Mouse (Mus musculus): Measurements from ENCODE around the gene Alg12. TPM values are rescaled to one million over a fixed set of nuclear protein-coding genes. Genes with fewer than 3 reads are reported as not detected.
"Not testable (repeated sequence)": the region's sequence is repeated elsewhere in the genome, so short reads cannot be mapped to it uniquely, and the experiment has no call there.

Alg12 gene
- total RNA-seq, 4 experiments from 2014 or later = 7.4 to 10.3 (median 9.9) TPM

- peak; percentile 78 for DNase-seq (ENCODE audit: low spot score)
These were observed 12.4 kb upstream of the Alg12 start for GRCm38 (mm10) chr15:88831482-88831881.

DNA sequence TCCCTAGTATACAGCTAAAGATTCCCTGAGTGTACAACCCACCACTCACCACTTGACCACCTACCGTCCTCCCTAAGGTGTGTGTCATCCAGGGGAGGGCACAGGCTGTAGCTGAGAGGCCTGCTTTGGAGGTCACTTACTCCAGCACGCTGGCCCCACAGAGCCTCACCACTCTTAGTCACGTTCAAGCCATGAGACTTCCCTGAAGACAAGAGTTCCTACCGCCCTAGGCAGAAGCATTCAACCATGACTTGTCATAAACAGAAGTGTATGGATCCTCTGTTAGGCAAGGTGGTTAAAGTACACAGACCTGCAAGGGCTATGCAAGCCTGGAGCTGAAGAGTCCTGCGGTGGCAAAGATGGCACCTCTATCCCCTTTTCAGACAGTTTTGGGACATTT lies 11.6 kb upstream of the Alg12 start:
- DNase-seq (ENCODE audit: low spot score) = no peak

DNA sequence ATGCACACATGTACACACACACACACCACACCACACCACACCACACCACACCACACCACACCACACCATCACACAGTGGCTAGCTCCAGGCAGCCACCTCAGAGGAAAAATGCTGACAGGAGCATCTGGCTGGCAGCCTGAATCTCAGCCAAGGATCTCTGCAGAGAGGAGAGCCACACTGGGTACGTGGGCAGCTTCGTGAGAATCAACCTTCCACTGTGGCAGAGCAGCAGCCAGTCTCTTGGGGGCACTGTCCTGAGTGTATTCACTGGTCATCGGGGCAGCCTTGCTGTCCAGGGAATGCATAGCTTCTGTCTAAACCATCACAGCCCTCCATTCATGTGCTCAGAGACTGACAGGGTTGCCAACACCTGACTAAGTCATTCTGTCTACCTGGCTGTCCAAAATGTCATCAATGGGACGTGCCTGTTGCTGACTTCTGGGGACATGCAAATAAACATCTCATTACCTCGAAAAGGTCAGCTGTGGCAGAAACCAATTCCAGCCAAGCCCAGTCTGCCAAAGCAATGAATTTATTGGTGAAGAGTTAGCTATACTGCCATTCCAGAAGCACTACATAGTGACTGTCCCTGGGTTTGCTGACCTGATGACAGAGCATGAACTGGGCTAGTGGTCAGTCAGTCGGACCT lies 10.8 kb upstream of the Alg12 start:
- DNase-seq (ENCODE audit: low spot score) = no peak

DNA sequence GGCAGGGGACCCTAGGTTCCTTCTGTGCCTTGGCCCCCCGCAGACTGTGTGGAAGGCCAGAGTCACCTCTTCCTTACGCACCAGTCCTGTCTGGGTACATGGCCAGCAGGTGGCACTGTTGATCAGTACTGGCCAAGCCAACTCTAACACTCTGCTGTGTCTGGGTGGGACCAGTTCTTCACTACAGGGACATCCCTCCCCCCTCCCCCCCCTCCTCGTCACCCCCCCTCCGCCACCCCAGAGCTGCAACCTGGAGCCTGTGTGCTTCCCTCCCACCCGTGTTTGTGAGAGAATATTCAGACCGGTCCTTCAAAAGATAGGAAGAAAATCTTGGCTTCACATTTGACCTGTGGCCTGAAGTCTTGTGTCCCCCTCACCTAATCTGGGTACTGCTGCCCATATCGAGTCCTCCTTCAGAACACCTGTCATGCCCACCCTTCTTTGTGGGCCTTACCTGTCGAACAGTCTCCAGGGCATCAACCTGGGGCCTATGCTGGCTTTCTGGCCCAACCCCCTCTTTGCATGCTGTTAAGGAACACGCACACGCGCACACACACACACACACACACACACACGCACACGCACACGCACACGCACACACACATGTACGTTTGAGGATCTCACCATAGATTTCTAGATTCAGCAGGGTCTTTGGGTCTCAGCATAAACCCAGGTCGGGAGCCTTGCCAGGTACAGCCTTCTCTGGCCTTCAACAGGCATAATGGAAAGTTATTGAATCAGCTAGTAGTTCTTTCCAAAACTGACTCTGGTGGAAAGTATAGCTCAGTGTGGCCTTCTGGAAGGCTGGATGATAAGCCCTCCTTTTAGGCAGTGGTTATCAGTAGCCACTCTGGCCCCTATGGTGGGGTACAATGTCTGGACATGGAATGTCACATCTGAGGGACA lies 9.9 kb upstream of the Alg12 start:
- peak; percentile 91 for DNase-seq (ENCODE audit: low spot score)

- peak; percentile 72 for DNase-seq (ENCODE audit: low spot score)
These were observed 9.1 kb upstream of the Alg12 start for GRCm38 (mm10) chr15:88827991-88828799.

DNA sequence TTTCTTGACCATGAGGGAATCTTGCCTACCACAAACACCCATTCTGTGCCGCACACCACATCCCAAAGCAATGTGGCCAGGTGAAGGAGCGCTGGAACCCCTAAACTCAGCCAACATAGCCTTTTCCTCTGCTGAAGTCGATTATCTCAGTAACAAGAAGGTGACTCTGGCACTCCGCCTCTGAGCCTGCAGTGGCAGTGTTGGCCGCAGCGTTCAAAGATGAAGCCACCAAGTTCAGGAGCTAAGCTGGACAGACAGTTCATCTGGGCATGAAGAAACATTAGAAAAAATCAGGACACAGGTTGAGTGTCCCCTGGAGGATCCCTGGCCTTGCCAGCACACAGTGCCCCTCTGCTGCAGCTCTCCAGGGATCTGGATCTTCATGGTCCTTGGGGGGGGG lies 8.3 kb upstream of the Alg12 start:
- no peak for DNase-seq (ENCODE audit: low spot score)

DNA sequence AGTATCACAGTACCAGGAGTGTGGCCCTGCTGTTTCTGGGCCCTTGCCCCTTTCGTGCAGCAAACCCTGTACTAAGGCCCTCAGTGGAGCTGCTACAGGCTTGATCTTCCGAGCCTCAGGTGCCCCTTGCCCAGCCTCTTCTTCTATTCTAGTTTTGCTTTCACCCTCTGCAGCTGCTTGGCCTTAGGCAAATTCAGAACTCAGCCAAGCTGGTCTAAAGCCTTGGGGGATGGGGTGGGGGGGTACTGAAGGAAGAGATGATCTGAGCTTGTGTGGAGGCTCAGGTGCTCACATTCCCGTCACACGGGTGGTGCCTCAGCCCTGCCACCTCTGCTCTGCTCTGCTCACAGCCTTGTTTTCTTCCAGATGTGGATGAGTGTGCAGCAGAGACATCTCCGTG lies 4.3 kb upstream of the Alg12 start:
- DNase-seq (ENCODE audit: low spot score) = no peak

DNA sequence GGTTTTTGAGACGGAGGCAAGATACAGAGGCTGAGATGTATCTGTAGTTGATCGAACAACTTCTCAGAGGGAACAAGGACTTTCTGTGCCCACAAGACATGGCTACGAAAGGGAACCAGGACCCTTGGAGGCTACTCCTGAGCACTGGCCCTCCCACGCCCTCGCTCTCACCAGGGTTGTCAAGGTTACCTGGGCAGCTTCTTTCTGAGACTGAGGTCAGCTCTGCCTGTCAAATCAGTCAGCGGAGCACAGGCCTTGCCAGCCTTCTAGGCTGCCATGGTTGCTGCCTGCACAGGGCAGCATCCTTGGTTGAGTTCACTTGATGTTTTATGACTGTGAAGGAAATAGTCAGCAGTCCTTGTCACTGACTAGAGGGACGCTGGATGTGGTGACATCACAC lies 3.4 kb upstream of the Alg12 start:
- DNase-seq (ENCODE audit: low spot score) = no peak

DNA sequence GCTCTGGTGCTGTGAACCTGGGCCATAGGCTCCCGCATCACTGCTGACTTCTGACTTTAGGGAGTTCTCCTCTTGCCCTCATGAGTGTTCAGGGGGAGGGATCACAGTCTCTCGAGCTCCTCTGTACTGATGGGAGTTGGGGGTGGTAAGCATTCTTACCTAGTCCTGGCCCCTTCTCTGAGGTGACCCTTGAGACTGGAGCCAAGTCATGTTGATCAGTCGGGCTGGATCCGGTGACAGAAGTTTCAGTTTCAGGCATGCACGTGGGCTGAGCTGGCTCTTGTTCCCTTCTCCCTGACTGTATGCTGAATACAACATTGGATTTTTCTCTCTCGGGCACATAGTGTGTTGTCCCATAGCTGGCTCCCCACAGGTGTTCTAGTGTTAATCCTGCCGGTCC lies 2.3 kb upstream of the Alg12 start:
- DNase-seq (ENCODE audit: low spot score) = no peak

- no peak for DNase-seq (ENCODE audit: low spot score)
These were observed 787 bp upstream of the Alg12 start for GRCm38 (mm10) chr15:88819906-88820303.

- no peak for DNase-seq (ENCODE audit: low spot score)
These were observed 3.9 kb downstream of the Alg12 start for GRCm38 (mm10) chr15:88815196-88815700.

GRCm38 (mm10) chr15:88814411-88815047 lies 4.6 kb downstream of the Alg12 start:
- no peak for DNase-seq (ENCODE audit: low spot score)

- DNase-seq (ENCODE audit: low spot score) = not testable (repeated sequence)
These were observed 5.2 kb downstream of the Alg12 start for GRCm38 (mm10) chr15:88813873-88814272.

DNA sequence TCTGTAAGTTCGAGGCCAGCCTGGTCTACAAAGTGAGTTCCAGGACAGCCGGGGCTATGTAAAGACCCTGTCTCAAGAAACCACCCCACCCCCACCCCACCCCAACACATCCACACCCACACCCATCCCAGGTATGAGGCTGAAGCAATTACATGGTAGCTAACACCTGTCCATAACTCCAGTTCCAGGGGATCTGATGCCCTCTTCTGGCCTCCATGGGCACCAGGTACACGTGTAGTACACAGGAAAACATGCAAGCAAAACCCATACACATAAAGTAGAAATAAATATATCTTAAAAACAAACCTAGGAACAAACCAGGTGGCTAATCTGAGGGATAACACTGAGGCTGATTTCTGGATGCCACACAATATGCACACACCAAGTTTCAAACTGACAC lies 5.9 kb downstream of the Alg12 start:
- DNase-seq (ENCODE audit: low spot score) = no peak

DNA sequence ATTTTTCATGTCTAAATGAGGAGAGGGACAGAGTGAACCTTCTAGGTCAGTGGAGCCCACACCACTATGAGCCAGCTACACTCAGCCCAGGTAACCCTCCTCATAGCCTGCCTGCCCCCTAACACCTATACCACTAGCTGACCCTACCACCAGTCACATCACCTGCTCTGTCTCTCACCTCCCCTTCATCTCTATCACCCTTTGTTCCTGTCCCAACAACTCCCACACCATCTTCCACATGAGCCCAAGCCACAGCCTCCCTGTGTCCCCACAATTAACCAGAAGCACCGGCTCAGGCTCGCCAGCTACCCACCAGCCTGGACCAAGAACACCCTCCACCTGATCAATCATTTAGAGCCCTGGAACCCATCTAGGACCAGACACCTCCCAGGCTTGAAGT lies 8.7 kb downstream of the Alg12 start:
- DNase-seq (ENCODE audit: low spot score) = no peak

DNA sequence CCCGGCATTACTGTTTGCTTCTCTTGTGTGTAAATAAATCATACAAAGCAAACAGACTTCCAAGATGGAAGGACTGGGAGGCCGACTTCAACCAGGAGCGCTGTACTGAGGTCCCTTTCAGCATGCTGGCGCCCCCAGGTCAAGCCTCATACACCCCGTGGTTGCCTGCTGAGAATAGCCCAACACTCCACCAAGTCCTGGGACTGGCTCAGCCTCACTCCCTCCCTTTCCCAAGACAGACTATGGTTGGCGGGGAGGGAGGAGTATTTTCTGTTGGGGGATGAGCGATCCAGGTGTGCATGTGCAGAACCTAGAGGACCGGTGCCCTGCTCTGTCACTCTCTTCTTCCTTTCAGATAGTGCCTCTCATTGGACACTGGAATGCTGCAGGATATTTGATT lies 11.0 kb downstream of the Alg12 start:
- DNase-seq (ENCODE audit: low spot score) = no peak

- no peak for DNase-seq (ENCODE audit: low spot score)
These were observed 16.8 kb downstream of the Alg12 start for GRCm38 (mm10) chr15:88802348-88802747.

DNA sequence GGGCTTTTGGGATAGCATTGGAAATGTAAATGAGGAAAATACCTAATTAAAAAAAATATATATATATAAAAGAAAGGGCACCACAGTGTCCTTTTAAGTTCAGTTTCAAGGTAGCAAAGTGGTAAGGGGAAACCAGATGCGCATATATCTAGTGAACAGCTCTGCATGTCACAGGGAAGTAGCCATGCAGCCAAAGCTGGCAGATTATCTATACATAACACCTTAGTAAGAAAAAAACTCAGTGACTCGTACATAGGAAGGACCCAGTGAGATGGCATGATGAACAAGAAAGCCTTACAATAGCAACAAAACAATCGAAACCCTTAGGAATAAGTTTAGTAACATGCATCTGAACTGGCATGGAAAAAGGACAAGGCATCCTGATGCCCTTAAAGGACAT lies 17.2 kb downstream of the Alg12 start:
- no peak for DNase-seq (ENCODE audit: low spot score)

- DNase-seq (ENCODE audit: low spot score) = no peak
These were observed 18.2 kb downstream of the Alg12 start for GRCm38 (mm10) chr15:88800921-88801354.

- DNase-seq (ENCODE audit: low spot score) = no peak
These were observed 19.2 kb downstream of the Alg12 start for GRCm38 (mm10) chr15:88799950-88800371.

GRCm38 (mm10) chr15:88794729-88795128 lies 24.4 kb downstream of the Alg12 start:
- DNase-seq (ENCODE audit: low spot score) = not testable (repeated sequence)

All from heart, adult 8-10 months (tissue).